Mouse (Mus musculus) limb, embryonic 10.5 days (tissue): ENCODE data around the gene Tulp1. TPM values are rescaled to one million over a fixed set of nuclear protein-coding genes. Genes with fewer than 3 reads are reported as not detected.
"Not testable (repeated sequence)": the region's sequence is repeated elsewhere in the genome, so short reads cannot be mapped to it uniquely, and the experiment has no call there.

Experiments
- DNase-seq: peaks from one replicate; pipeline ENCODE4 v3.0.0-alpha.2; 2017; ENCODE audit warnings: low spot score
- H3K27ac ChIP-seq: fragments of 300-500 bp; sonication (generic); 2 replicates; pipeline ENCODE4 v1.5.1; 2016; ENCODE audit warnings: mild to moderate bottlenecking
- H3K27me3 ChIP-seq: fragments of 300-500 bp; sonication (generic); 2 replicates; pipeline ENCODE4 v1.6.1; 2016; ENCODE audit warnings: low read depth, mild to moderate bottlenecking; ENCODE audit not compliant: poor library complexity, severe bottlenecking
- H3K36me3 ChIP-seq: fragments of 300-500 bp; sonication (generic); 2 replicates; pipeline ENCODE4 v1.6.1; 2016; ENCODE audit warnings: mild to moderate bottlenecking, moderate library complexity
- H3K4me1 ChIP-seq: fragments of 300-500 bp; sonication (generic); 2 replicates; pipeline ENCODE4 v1.6.1; 2016
- H3K4me3 ChIP-seq: fragments of 300-500 bp; sonication (generic); 2 replicates; pipeline ENCODE4 v1.5.1; 2016; ENCODE audit warnings: mild to moderate bottlenecking, moderate library complexity
- H3K9me3 ChIP-seq: fragments of 300-500 bp; sonication (generic); replicated peaks from 2 replicates; pipeline ENCODE4 v1.6.1; 2016; ENCODE audit warnings: mild to moderate bottlenecking
- WGBS: fragments of 180-500 bp; shearing (Covaris S2); methylation state at CpG from one replicate; pipeline ENCODE4 v1.1.7; 2016; 5-methylcytosine and 5-hydroxymethylcytosine counted together
- polyA plus RNA-seq: library from polyadenylated mRNA; unstranded; fragments of >200 nt; fragmentation: Nextera tagmentation; extraction: Ambion mirVana; gene quantifications from 2 replicates; pipeline ENCODE4 v1.2.1, GENCODE M21; 2016

The Tulp1 gene
- polyA plus RNA-seq, 1 experiment from 2014 or later = 4.1 TPM

DNA sequence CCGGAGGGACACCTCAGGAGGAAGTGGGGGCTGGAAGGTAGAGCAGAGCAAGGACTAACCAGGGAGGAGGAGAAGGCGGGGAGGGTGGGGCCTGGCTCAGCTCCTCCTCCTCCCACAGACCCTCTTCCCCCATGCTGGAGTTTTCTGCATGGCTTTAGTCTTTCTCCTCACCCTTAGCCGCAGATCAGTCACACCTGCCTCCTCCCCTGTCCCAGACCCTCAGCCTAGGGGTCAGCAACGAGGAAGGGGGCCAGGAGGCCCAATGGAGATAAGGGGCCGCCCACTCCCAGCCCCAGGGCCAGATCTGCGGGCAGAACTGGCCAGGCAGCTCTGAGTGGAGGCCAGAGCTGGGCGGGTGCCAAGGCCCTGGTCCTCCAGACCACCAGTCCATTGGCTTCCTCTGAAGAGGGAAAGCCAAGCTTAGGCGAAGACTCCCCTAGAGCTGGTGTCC, 19.7 kb downstream of the Tulp1 start:
- Histone ChIP-seq H3K4me3 (peak overlapping the region; percentile 41), H3K36me3 (peaks cover 12% of the 10 kb centered on the region), H3K27me3 (0 out of 2 replicates have a peak, but pooled peaks cover 9% of the 10 kb centered on the region), H3K4me1 (peaks cover 96% of the 10 kb centered on the region), H3K27ac (peak overlapping the region; percentile 84), H3K9me3 (no peaks in the 10 kb centered on the region)
- WGBS = 2% methylated on average over 8 of the region's 8 CpGs
- no peak for DNase-seq

DNA sequence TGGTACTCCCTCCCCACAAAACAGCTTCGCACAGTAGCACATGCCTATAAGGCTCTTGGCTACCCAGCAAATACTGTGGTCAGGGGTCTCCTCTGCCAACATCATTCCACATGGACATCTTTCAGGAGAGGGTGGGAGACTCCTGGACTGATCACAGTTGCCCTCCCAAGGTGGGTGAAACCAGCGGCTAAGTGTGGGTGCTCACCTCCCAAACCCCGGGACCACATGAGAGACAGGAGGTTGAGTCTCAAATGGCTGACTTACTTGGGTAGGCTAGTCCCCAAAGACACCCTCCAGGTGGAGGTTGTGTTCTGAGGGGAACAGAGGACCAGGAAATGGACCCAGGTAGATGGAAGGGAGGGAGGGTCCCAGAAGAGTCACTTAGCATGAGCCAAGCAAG, 20.4 kb downstream of the Tulp1 start:
- no peaks in the 10 kb centered on the region for H3K9me3 ChIP-seq
- 47% methylated on average over 3 of the region's 3 CpGs for WGBS
- peaks cover 18% of the 10 kb centered on the region for H3K36me3 ChIP-seq
- no peak for DNase-seq
- H3K4me1 ChIP-seq = peaks cover 92% of the 10 kb centered on the region
- peak overlapping the region; percentile 84 for H3K27ac ChIP-seq
- 0 out of 2 replicates have a peak, but pooled peaks cover 9% of the 10 kb centered on the region for H3K27me3 ChIP-seq
- H3K4me3 ChIP-seq = peak overlapping the region; percentile 41; the same call in 1 of the 2 replicates

DNA sequence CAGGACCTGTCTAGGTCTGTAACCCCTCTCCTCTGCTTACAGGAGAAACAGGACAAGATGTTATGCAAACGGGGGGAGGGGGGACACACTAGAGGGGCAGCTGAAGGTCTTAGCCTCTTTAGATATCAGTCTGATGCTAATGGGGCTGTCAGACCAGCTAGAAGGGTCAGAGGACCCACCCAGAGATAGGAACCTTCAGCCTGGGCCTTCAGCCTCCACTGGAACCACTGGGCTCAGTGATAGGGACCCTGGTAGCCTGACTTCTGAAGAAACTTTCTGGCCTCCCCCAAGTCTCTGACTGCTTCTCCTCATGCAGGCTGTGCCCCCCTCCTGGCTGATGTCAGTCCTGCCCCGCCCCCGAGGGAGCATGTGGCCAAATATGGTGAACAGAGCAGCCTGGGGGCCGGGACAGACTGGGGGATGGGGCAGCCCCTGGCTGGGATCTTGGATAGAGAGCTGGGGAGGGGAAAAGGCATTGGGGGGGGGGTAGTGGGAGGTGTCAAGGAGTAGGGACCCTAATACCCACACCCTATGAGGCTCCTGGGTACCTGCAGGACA, 20.9 kb downstream of the Tulp1 start:
- H3K9me3 ChIP-seq = no peaks in the 10 kb centered on the region
- H3K4me3 ChIP-seq = 0 out of 2 replicates have a peak overlapping the region, but pooled peaks have one; percentile 41
- H3K27ac ChIP-seq = peak overlapping the region; percentile 84
- WGBS = 27% methylated on average over 4 of the region's 4 CpGs
- H3K4me1 ChIP-seq = peaks cover 87% of the 10 kb centered on the region
- H3K27me3 ChIP-seq = 0 out of 2 replicates have a peak, but pooled peaks cover 6% of the 10 kb centered on the region
- DNase-seq = no peak
- peaks cover 23% of the 10 kb centered on the region for H3K36me3 ChIP-seq

DNA sequence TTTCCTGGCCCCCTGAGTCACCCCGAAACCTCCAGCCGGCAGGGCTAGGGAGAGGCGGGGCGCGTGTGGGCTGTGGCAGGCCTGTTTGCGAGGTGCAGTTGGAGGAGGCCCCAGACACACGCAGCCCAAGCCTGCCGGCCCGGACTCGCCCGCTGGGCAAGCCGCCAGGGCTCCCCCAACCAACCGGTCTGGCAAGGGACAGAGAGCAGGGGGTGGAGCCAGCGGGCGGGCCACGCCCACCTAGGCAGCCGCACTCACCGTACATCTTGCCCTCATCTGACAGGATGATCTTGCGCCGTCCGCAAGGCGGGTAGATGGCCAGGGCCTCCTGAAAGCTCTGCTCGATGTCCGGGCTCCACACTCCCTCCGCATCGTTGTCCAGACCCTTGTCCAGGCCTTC, 23.9 kb downstream of the Tulp1 start:
- Histone ChIP-seq H3K4me1 (peaks cover 59% of the 10 kb centered on the region), H3K27me3 (no peaks in the 10 kb centered on the region), H3K9me3 (no peaks in the 10 kb centered on the region), H3K27ac (peak overlapping the region; percentile 74), H3K36me3 (peaks cover 51% of the 10 kb centered on the region), H3K4me3 (peak overlapping the region; percentile 42)
- DNase-seq = peak; percentile 82
- 7% methylated on average over 26 of the region's 26 CpGs for WGBS

DNA sequence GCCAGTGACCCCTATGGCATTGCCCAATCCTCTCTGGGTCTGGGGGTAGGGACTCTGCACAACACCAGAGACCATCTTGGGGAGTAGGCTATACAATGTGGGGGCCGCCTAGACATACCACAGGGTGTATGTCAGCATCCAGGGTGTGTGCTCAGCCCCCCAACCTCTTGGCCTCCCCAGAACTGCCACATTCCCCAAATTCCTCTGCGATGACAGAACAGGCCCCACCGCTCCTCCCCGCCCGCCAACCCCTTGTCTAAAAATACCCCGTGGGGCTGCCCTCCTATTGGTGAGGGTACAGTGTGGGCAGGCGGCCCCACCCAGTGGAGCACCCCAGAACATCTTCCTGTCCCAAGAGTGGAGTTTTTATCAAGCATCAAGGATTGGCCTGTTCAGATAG, 24.4 kb downstream of the Tulp1 start:
- H3K9me3 ChIP-seq = no peaks in the 10 kb centered on the region
- WGBS = 75% methylated on average over 7 of the region's 7 CpGs
- peak overlapping the region; percentile 74; the same call in 1 of the 2 replicates for H3K27ac ChIP-seq
- H3K4me3 ChIP-seq = peak overlapping the region; percentile 42; the same call in 1 of the 2 replicates
- peaks cover 57% of the 10 kb centered on the region for H3K36me3 ChIP-seq
- peaks cover 54% of the 10 kb centered on the region for H3K4me1 ChIP-seq
- H3K27me3 ChIP-seq = no peaks in the 10 kb centered on the region
- no peak for DNase-seq

DNA sequence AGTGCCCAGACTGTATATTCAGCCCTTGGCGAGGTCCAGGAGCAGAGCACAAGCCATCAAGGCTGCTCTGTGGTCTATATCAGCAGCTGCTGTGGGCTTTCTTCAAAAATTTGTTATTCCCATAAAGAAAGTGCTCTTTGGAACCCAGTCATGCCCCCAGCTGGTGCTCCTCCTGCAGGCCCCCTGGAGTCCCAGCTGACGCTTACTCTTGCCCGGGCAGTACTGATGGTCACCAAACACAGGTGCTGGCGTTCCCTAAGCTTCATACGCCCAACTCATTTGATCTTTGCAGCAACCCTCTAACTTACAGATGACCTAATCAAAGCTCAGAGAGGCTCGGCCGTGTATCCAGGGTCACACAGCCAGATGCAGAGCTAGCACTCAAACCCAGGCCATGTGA, 27.5 kb downstream of the Tulp1 start:
- WGBS = 89% methylated on average over 7 of the region's 7 CpGs
- no peaks in the 10 kb centered on the region for H3K27me3 ChIP-seq
- H3K4me1 ChIP-seq = peaks cover 48% of the 10 kb centered on the region
- no peaks in the 10 kb centered on the region for H3K9me3 ChIP-seq
- DNase-seq = no peak
- H3K27ac ChIP-seq = no peak overlapping the region
- peaks cover 85% of the 10 kb centered on the region for H3K36me3 ChIP-seq
- no peak overlapping the region for H3K4me3 ChIP-seq

DNA sequence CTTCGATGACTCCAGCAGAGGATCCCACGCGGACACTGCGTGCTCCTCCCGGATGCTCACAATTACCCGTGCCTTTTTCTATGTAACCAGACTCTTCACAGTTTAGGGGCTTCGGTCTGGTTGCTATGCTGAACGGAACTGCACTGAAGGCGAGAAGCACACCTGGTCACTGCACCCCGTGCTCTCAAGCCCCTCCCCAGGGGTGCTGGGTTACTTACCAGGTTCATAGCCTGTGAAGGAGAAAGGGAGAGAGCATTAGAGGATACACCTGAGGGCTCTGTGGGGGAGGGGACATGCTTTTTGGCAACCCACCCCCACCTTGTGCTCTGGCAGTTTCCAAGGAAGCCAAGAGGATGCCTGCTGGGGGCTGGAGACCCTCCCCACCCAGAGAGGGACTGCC, 29.8 kb downstream of the Tulp1 start:
- no peak overlapping the region for H3K27ac ChIP-seq
- 0 out of 2 replicates have a peak overlapping the region, but pooled peaks have one; percentile 3 for H3K4me3 ChIP-seq
- no peaks in the 10 kb centered on the region for H3K9me3 ChIP-seq
- peaks cover 44% of the 10 kb centered on the region for H3K4me1 ChIP-seq
- peaks cover 93% of the 10 kb centered on the region for H3K36me3 ChIP-seq
- H3K27me3 ChIP-seq = no peaks in the 10 kb centered on the region
- 76% methylated on average over 10 of the region's 10 CpGs for WGBS
- no peak for DNase-seq

DNA sequence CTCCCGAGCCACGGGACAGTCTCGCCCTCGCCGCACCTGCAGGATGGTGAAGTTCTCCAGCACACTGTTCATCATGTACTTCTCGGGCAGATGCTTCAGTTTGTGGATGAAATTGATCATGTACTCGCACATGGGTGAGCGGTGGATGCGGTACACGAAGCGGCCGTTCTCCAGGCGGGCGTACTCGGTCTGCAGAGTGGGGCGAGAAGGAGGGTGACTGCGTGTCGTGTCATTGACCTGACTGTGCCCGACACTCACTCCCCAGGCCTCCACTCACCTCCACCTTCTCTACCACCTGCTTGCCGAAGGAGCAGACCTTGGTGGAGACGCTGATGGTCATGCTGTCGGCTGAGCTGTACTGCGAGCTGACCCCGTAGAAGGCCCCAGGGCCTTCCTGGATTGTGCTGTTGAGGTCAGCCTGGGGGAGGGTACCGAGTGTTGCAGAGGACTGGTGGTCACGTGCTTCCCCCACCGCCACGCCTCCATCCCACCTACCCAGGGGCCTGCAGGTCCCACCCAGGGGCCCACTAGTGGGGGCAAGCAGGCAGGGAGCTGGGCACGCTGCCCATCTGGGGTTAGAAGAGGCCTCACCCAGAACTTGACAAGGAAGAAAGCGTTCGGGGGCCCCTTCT, 32.0 kb downstream of the Tulp1 start:
- Histone ChIP-seq H3K4me3 (peak overlapping the region; percentile 17), H3K36me3 (peaks cover 88% of the 10 kb centered on the region), H3K27me3 (no peaks in the 10 kb centered on the region), H3K4me1 (peaks cover 53% of the 10 kb centered on the region), H3K27ac (peak overlapping the region; percentile 71), H3K9me3 (no peaks in the 10 kb centered on the region)
- peak; percentile 62 for DNase-seq
- 56% methylated on average over 31 of the region's 31 CpGs for WGBS

DNA sequence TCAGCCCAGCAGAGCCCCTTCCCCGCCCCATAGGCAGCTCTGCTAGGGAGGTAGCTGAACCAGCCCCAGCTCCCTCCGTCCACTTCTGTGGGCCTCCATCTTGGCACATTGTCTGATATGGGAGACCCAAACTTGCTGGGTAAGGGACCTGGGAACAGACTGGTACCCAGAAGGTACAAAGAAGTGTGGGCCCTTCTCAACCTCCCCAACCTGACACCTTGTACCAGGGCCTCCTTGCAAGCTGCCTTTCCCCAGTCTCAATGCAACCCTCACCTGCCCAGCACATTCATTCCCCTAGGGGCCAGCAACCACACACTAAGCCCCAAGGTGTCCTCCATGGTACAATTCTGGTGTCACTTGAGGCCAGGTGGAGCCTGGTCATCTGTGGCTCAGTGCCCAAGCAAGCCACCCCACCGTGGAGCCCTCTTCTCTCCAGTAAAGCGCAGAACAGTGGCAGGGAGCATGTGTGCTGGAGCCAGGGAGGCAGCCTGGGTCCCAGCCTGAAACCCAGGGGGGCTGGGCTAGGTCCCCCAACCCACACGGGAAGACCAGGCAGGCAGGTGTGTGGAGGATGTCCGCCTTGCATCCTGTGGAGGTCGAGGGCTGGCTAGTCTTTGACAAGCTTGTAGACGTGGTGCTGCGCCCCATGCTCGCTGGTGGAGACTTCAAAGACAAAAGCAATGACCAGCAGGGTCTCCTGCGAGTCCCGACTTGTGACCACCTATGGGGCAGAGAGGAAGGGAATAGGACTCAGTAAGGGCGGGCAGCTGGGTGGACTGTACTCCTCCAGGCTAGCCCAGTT, 32.7 kb downstream of the Tulp1 start:
- no peaks in the 10 kb centered on the region for H3K9me3 ChIP-seq
- WGBS = 35% methylated on average over 13 of the region's 13 CpGs
- DNase-seq = peak; percentile 57
- peak overlapping the region; percentile 17 for H3K4me3 ChIP-seq
- H3K4me1 ChIP-seq = peaks cover 60% of the 10 kb centered on the region
- peak overlapping the region; percentile 71 for H3K27ac ChIP-seq
- H3K27me3 ChIP-seq = no peaks in the 10 kb centered on the region
- peaks cover 81% of the 10 kb centered on the region for H3K36me3 ChIP-seq

DNA sequence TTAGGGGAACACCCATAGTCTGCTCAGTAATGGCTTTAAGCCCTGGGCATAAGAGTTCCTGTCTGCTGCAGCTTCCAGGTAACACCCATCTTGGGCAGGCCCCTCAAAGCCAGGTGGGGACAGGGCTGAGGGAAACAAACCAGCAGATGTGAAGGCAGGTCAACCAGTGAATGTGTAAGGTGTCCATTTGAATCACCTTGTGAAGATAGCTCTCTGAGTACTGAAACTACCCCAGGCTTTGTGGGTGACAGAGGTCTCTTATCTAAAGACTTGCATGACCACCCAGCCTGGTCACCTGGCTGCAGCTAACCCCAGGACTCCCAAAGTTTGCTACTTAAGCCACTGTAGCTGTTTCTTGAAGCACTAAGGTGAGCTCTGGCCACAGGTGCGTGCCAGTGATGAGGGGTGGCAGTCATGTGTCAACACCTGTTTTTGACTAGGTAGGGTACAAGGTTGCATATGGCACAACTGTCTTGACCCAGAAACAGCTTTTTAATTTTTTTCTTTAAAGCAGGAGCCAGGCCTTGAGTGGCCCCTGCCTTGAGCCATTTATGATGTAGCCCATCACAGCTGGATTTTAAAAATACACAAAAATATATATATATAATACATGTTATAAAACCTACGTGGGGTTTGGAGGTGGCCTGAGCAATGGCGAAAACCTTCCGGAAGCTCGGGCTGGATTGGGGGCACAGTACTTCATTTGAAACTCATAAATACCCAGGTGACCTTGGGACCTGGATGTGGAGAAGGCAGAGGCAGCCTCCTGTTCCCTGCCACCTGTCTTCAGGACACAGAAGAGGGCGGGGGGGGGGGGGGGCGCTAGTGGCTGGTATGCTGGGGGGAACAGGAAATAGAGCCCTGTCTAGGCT, 33.5 kb downstream of the Tulp1 start:
- H3K4me3 ChIP-seq = peak overlapping the region; percentile 17; the same call in 1 of the 2 replicates
- 25% methylated on average over 5 of the region's 7 CpGs for WGBS
- no peaks in the 10 kb centered on the region for H3K27me3 ChIP-seq
- peak overlapping the region; percentile 71; the same call in 1 of the 2 replicates for H3K27ac ChIP-seq
- H3K36me3 ChIP-seq = peaks cover 77% of the 10 kb centered on the region
- DNase-seq = peak; percentile 56
- no peaks in the 10 kb centered on the region for H3K9me3 ChIP-seq
- peaks cover 68% of the 10 kb centered on the region for H3K4me1 ChIP-seq

DNA sequence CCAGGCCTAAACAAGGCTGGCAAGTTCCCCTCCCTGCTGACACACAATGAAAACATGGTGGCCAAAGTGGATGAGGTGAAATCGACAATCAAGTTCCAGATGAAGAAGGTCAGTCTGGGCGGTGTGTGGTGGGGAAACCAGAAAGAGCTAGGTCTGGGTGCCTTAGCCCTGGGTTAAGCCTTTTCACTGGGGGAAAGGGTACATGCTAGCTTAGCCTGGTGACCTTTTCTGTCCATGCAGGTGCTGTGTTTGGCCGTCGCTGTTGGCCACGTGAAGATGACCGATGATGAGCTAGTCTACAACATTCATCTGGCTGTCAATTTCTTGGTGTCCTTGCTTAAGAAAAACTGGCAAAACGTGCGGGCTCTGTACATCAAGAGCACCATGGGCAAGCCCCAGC, 34.4 kb downstream of the Tulp1 start:
- H3K9me3 ChIP-seq, H3K27ac ChIP-seq, H3K27me3 ChIP-seq, DNase-seq: not testable (repeated sequence)
- Histone ChIP-seq H3K4me1 (peaks cover 77% of the 10 kb centered on the region), H3K4me3 (peak overlapping the region; percentile 19; the same call in 1 of the 2 replicates), H3K36me3 (peaks cover 77% of the 10 kb centered on the region)
- WGBS = 73% methylated on average over 8 of the region's 8 CpGs

DNA sequence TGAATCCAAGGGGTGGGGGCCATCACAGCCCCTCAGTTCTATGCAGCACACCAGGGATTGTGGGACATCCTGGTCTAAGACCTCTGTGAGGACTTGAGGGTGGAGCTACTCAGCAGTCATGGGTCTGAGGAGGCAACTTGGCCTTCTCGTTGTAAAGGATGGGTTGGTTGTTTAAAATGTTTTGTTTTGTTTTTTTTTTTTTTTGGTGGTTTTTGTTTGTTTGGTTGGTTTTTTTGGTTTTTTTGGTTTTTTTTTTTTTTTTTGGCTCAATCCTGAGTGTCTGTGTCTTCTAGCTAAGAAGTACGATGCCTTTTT, 34.8 kb downstream of the Tulp1 start:
- peak overlapping the region; percentile 98 for H3K4me3 ChIP-seq
- peaks cover 77% of the 10 kb centered on the region for H3K4me1 ChIP-seq
- H3K27ac ChIP-seq = peak overlapping the region; percentile 14; the same call in 1 of the 2 replicates
- peaks cover 77% of the 10 kb centered on the region for H3K36me3 ChIP-seq
- no peak for DNase-seq
- H3K9me3 ChIP-seq = no peaks in the 10 kb centered on the region
- H3K27me3 ChIP-seq = no peaks in the 10 kb centered on the region
- 62% methylated on average over 2 of the region's 2 CpGs for WGBS
